Mouse (Mus musculus): ENCODE measurements at regions not wholly inside any gene's neighbourhood (a gene's known extent, or its start where the extent isn't known, plus 50 kb on each side); places are given as distances from the start of the nearest gene placed in this dataset.

DNA sequence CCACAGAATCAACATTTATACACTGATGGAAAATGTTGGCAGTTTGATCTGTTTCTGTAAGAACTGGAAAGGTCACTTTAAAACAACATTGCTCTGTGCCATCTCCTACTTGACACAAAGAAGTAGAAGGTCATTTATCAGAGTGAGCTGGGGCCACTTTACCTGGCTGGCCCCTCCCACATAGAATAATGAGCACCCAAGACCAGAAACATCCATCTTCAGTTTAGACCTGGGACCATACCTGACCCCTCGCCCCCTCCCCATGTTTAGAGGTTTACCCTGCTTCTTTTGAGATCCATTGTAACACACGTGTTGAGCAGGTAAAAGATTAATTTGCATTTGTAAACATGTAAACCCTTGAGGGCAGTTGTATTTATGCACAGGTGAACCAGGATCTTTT is 366.8 kb upstream of the Adgrl2 start:
- TF ChIP-seq CTCF (conservative IDR thresholded peaks at IDR 0.05 in 1 of 2, IDR thresholded peaks at IDR 0.05 in 1 of 2; ENCODE audit: low read depth in 2 of 2, low read length in 2 of 2) (no peak), SMC3 (IDR thresholded peaks at IDR 0.05; ENCODE audit: low read depth, low read length) (no peak), SIN3A (IDR thresholded peaks at IDR 0.05; ENCODE audit: low read length) (no peak), ZMIZ1 (IDR thresholded peaks at IDR 0.05; ENCODE audit: low read depth, low read length) (no peak), EP300 (IDR thresholded peaks at IDR 0.05; ENCODE audit: low read length) (no peak), ZC3H11A (IDR thresholded peaks at IDR 0.05; ENCODE audit: low read depth, low read length) (no peak), POLR2A (IDR thresholded peaks at IDR 0.05; ENCODE audit: low read depth, low read length) (no peak), HCFC1 (IDR thresholded peaks at IDR 0.05; ENCODE audit: low read depth, low read length) (no peak), MEF2A (IDR thresholded peaks at IDR 0.05; ENCODE audit: borderline replicate concordance, low read depth, low read length) (no peak)
